ENCODE assay signal across 9 mouse cellular contexts in the genomic region with DNA sequence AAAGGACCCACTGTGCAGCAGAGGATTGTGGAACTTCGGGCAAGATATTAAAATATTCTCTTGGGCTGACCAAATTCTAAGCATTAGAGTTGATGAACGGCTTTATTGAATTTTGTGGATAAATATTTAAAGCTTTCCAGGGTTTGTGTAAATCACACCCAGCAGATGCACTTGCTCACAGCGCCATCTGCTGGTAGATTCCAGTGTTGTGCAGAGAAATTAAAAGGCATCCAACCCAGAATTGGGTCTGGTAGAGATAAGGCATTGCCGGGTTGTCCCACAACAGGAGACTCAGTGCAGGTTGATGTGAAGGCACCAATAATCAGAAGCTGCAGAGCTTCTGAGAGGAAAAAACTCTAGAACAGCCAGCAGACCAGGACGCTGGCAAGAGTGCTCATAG.
DNase-seq lines count a peak whose midpoint lies in the region; ATAC-seq and TF ChIP-seq lines count a peak whose summit lies in the region.
"Had no signal": no experiment of that assay in that cellular context is flagged by ENCODE, and none has a peak within 500 bp of the region (broad histone marks: within the 10 kb centered on the region; RNA-seq: fewer than 3 reads in every experiment).

No protein-coding gene starts in this region.

- 12% methylated on average over 5 of the region's 5 CpGs for WGBS in forebrain, postnatal 0 days
- 16% methylated on average over 5 of the region's 5 CpGs for WGBS in liver, embryonic 14.5 days (ENCODE audit: insufficient replicate concordance)

- H3K27ac ChIP-seq in forebrain, postnatal 0 days (ENCODE audit: low read depth, low read length) = no peak overlapping the region
- H3K27ac ChIP-seq in liver, embryonic 14.5 days = no peak overlapping the region

- peak; percentile 94 for TF ChIP-seq CTCF in forebrain, postnatal 0 days (IDR thresholded peaks at IDR 0.05; ENCODE audit: low read depth)
- TF ChIP-seq CTCF in liver, embryonic 14.5 days (IDR thresholded peaks at IDR 0.05; ENCODE audit: low read depth) = peak; percentile 71

- H3K4me1 ChIP-seq in forebrain, postnatal 0 days (ENCODE audit: insufficient read depth) = peaks cover 3% of the 10 kb centered on the region; the same call in 1 of the 2 replicates
- H3K4me1 ChIP-seq in liver, embryonic 14.5 days (replicated peaks; ENCODE audit: control insufficient read depth in 2 of 2, insufficient read depth in 2 of 2, low read length in 1 of 2) = no peaks in the 10 kb centered on the region

- ATAC-seq in forebrain, postnatal 0 days = peak; percentile 68
- ATAC-seq in liver, embryonic 14.5 days (ENCODE audit: insufficient read depth) = no peak
- ATAC-seq in inflammation-experienced regulatory T-cells, adult 6 months = no peak

- H3K9ac ChIP-seq in forebrain, postnatal 0 days = no peak overlapping the region
- H3K9ac ChIP-seq in liver, embryonic 14.5 days (replicated peaks) = no peak overlapping the region

- no peaks in the 10 kb centered on the region for H3K27me3 ChIP-seq in forebrain, postnatal 0 days (ENCODE audit: insufficient read depth, low read length)
- no peaks in the 10 kb centered on the region for H3K27me3 ChIP-seq in liver, embryonic 14.5 days (ENCODE audit: control insufficient read depth, insufficient read depth, low read length)

- TF ChIP-seq EP300 in liver, embryonic 14.5 days (IDR thresholded peaks at IDR 0.05; ENCODE audit: low read depth) = no peak

- no peaks in the 10 kb centered on the region for H3K36me3 ChIP-seq in forebrain, postnatal 0 days (ENCODE audit: insufficient read depth)
- H3K36me3 ChIP-seq in liver, embryonic 14.5 days (replicated peaks; ENCODE audit: control insufficient read depth, insufficient read depth, low read depth) = no peaks in the 10 kb centered on the region

- H3K4me2 ChIP-seq in forebrain, postnatal 0 days (ENCODE audit: low read depth) = peak overlapping the region; percentile 10; the same call in 1 of the 2 replicates
- no peak overlapping the region for H3K4me2 ChIP-seq in liver, embryonic 14.5 days (ENCODE audit: low read depth)

- H3K4me3 ChIP-seq in forebrain, postnatal 0 days (ENCODE audit: low read depth, low read length) = no peak overlapping the region
- no peak overlapping the region for H3K4me3 ChIP-seq in liver, embryonic 14.5 days (ENCODE audit: insufficient read depth in 1 of 2, low read depth in 2 of 2, low read length in 2 of 2)
- H3K4me3 ChIP-seq: myocyte had no signal

- peak; percentile 19 for DNase-seq in ovary, postnatal 10 days (ENCODE audit: low spot score)
- no peak for DNase-seq in ovary, adult 18-20 months (ENCODE audit: low spot score)
- peak; percentile 46 to 68 for DNase-seq in cerebellum, adult 18-20 months
- DNase-seq in forebrain, postnatal 0 days = peak; percentile 92
- peak; percentile 46 to 67 for DNase-seq in kidney, postnatal 25 days
- DNase-seq in liver, embryonic 14.5 days (ENCODE audit: low read depth in 3 of 3, low spot score in 3 of 3) = peak in 2 of 3 experiments; percentile 2 to 7
- peak; percentile 43 for DNase-seq in retina, adult 2 months (ENCODE audit: low read depth, low spot score)

- no peaks in the 10 kb centered on the region for H3K9me3 ChIP-seq in forebrain, postnatal 0 days (ENCODE audit: low read length)
- H3K9me3 ChIP-seq in liver, embryonic 14.5 days (ENCODE audit: control insufficient read depth, low read length) = no peaks in the 10 kb centered on the region
